Mouse (Mus musculus) neural tube, embryonic 15.5 days (tissue): Measurements from ENCODE around the gene Fgf10. TPM values are rescaled to one million over a fixed set of nuclear protein-coding genes. Genes with fewer than 3 reads are reported as not detected.

ENCODE experiments used
- ATAC-seq: fragments of 200-750 bp; cut with Nextera tagmentation; 2 replicates; pipeline ENCODE4 v1.8.0; 2017; ENCODE audit warnings: mild to moderate bottlenecking, moderate TSS enrichment, moderate library complexity; ENCODE audit not compliant: low FRiP score
- H3K27ac ChIP-seq: fragments of 300-500 bp; sonication (generic); replicated peaks from 2 replicates; pipeline ENCODE4 v1.5.1; 2015; ENCODE audit warnings: mild to moderate bottlenecking, inconsistent platforms
- H3K27me3 ChIP-seq: fragments of 300-500 bp; sonication (generic); replicated peaks from 2 replicates; pipeline ENCODE4 v1.6.1; 2015; ENCODE audit warnings: inconsistent platforms
- H3K36me3 ChIP-seq: fragments of 300-500 bp; sonication (generic); 2 replicates; pipeline ENCODE4 v1.6.1; 2015; ENCODE audit warnings: inconsistent platforms
- H3K4me1 ChIP-seq: fragments of 300-500 bp; sonication (generic); 2 replicates; pipeline ENCODE4 v1.6.1; 2015; ENCODE audit warnings: inconsistent platforms
- H3K4me2 ChIP-seq: fragments of 300-500 bp; sonication (generic); 2 replicates; pipeline ENCODE4 v1.6.1; 2015; ENCODE audit warnings: inconsistent platforms, mild to moderate bottlenecking, moderate library complexity
- H3K4me3 ChIP-seq: fragments of 300-500 bp; sonication (generic); replicated peaks from 2 replicates; pipeline ENCODE4 v1.5.1; 2015; ENCODE audit warnings: mild to moderate bottlenecking, inconsistent platforms
- H3K9ac ChIP-seq: fragments of 300-500 bp; sonication (generic); replicated peaks from 2 replicates; pipeline ENCODE4 v1.6.1; 2015; ENCODE audit warnings: mild to moderate bottlenecking, inconsistent platforms
- H3K9me3 ChIP-seq: fragments of 300-500 bp; sonication (generic); replicated peaks from 2 replicates; pipeline ENCODE4 v1.6.1; 2016; ENCODE audit warnings: inconsistent platforms
- WGBS: fragments of 180-500 bp; shearing (Covaris S2); methylation state at CpG from one replicate; pipeline ENCODE4 v1.1.7; 2015; ENCODE audit warnings: mixed read lengths; 5-methylcytosine and 5-hydroxymethylcytosine counted together
- polyA plus RNA-seq: library from polyadenylated mRNA; unstranded; fragments of >200 nt; fragmentation: Nextera tagmentation; extraction: Ambion mirVana; gene quantifications from 2 replicates; pipeline ENCODE4 v1.2.1, GENCODE M21; 2015

Fgf10 gene
- polyA plus RNA-seq, 1 experiment from 2014 or later, result 2.3 TPM

DNA sequence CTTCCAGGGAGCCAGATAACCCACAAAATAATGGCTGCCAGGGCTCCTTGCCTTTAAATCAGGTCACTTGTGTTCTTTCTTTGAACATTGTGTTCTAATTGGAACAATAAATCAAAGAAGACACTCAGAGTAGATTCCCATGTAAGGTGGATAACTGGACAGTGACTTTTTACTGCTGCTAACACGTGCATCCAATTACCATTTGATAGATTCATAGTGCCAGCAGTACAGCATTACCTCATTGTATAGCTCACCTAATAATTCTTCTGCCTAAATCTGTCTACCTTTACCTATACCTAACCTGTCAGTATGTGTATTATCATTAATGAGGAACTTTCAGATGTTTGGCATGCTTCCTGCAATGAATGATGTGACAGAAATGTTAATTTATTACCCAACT, 52.1 kb downstream of the Fgf10 start:
- H3K9ac ChIP-seq, result no peak overlapping the region
- ATAC-seq, result no peak
- H3K4me3 ChIP-seq, result no peak overlapping the region
- WGBS, result 27% methylated on average over 1 of the region's 1 CpGs
- H3K4me1 ChIP-seq, result no peaks in the 10 kb centered on the region
- H3K36me3 ChIP-seq, result no peaks in the 10 kb centered on the region
- H3K27ac ChIP-seq, result no peak overlapping the region
- H3K4me2 ChIP-seq, result no peak overlapping the region
- no peaks in the 10 kb centered on the region for H3K9me3 ChIP-seq
- H3K27me3 ChIP-seq, result no peaks in the 10 kb centered on the region; the same call in 1 of the 2 replicates

DNA sequence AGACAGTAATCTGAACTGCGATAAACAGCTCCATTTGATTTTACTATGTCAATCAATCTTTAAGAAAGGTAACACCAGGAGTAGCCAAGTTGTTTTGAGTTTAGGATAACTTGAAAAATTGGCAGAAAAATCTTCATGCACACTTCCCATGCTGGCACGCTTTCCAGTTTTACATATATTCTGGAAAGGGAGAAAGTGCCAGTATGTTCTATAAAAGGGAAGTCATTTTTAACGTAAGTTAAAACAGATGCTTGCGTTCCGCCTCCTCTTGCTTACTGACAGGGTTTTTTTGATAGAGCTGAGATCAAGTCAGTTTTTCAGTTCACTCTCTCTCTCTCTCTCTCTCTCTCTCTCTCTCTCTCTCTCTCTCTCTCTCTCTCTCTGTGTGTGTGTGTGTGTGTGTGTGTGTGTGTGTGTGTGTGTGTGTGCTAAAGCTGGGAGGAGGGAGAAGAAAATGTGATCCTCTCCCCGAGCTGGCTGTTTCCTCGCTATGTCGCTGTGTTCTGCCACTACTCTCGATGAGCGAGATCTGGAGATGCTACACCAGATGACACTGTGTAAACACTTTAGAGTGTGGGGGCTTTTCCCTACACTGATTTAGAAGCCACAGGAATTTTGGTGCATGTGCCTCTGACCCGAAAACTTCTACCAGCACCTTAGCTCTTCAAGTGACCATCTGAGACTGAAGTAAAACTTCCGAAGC, 62.4 kb downstream of the Fgf10 start:
- no peaks in the 10 kb centered on the region for H3K27me3 ChIP-seq
- H3K4me3 ChIP-seq, result no peak overlapping the region
- H3K9me3 ChIP-seq, result no peaks in the 10 kb centered on the region
- WGBS, result 84% methylated on average over 12 of the region's 12 CpGs
- H3K36me3 ChIP-seq, result no peaks in the 10 kb centered on the region
- no peaks in the 10 kb centered on the region for H3K4me1 ChIP-seq
- no peak overlapping the region for H3K4me2 ChIP-seq
- H3K27ac ChIP-seq, result no peak overlapping the region
- no peak for ATAC-seq
- no peak overlapping the region for H3K9ac ChIP-seq

DNA sequence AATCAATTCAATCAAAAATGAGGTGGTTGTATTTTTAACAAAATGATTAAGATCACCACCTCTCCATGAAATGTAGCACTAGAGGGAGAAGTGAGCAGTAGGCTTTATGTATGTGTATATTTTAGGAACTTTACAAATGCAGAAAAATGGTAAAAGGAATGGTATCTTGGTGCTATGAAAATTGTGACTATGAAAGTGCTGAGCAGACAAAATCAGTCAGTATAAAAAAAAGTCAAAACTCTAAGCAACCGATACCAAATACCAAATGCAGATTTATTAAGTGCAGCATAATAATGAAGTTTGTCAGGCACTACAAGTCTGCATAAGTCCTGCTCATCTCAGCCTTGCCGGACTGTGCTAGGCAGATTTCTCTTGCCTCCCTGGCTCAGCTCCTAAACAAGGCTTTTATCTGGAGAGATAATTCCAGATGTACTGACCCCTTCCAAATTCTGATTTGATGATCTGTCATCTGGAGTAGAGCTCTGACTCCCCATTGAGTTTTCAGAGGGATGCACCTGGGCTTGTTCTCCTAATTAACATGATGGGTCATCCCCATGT, 70.3 kb downstream of the Fgf10 start:
- Histone ChIP-seq H3K9ac (no peak overlapping the region), H3K27ac (no peak overlapping the region), H3K9me3 (no peaks in the 10 kb centered on the region), H3K4me1 (no peaks in the 10 kb centered on the region), H3K36me3 (no peaks in the 10 kb centered on the region), H3K4me2 (no peak overlapping the region), H3K4me3 (no peak overlapping the region), H3K27me3 (no peaks in the 10 kb centered on the region)
- no peak for ATAC-seq
- WGBS, result 87% methylated on average over 2 of the region's 2 CpGs

DNA sequence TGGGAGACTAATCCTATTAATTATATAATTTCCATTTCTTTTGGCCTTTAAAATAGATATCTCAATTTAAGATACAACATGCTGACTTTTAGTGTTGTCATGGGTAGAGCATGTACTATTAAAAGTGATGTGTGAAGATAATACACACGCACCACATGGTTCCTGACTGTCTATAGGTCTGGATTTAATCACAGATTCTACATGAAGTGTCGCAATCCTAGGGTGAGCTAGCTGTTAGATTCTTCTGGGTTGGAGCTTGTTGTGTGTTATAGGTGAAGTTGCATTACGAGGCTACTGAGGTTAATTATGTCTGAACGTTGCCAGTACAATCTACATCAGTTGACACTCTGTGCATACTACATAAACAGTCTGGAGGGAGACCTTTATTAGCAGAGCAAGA, 73.2 kb downstream of the Fgf10 start:
- Histone ChIP-seq H3K9ac (no peak overlapping the region), H3K27ac (no peak overlapping the region), H3K9me3 (no peaks in the 10 kb centered on the region), H3K4me1 (no peaks in the 10 kb centered on the region), H3K27me3 (no peaks in the 10 kb centered on the region), H3K36me3 (no peaks in the 10 kb centered on the region), H3K4me2 (no peak overlapping the region), H3K4me3 (no peak overlapping the region)
- WGBS, result 80% methylated on average over 4 of the region's 4 CpGs
- ATAC-seq, result no peak

DNA sequence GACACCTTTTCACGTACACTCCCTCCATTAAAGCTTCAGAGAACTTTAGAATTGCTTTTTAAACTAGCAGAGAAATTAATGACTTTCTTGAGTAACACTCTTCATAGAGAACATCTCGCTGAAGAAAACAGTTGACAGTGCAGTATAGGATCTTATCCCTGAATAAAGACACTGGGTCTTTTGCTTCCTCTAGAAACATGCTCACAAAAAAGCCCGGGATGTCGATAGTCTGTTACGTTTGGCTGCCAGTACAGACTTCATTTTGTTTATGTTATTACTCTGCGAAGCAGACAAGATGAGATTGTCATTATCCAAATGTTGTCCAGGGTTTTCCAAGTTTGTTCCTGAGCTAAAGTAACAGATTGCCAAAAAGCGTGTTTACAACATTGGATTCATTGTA, 75.2 kb downstream of the Fgf10 start:
- Histone ChIP-seq H3K4me3 (no peak overlapping the region), H3K9ac (no peak overlapping the region), H3K4me2 (no peak overlapping the region), H3K27ac (no peak overlapping the region), H3K27me3 (no peaks in the 10 kb centered on the region), H3K9me3 (no peaks in the 10 kb centered on the region), H3K4me1 (no peaks in the 10 kb centered on the region), H3K36me3 (no peaks in the 10 kb centered on the region)
- 86% methylated on average over 7 of the region's 7 CpGs for WGBS
- ATAC-seq, result no peak

DNA sequence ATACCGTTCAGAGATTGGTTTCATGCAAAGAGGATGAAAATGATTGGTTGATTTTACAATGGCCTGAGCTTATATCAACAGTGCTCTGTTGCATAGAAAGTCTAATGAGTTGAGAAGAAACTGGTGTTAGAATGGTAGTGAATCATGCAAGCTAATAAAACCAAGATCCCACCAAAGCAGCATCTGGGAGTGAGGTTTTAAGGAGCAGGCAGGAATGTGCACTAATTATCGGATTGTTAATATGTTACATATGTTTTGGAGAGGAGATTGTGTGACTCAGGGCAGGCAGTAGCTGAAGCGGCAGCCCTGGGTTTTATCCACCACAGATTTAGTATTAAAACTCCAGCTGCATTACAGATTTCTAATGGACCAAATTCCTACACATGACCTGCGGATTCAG, 76.8 kb downstream of the Fgf10 start:
- no peak overlapping the region for H3K27ac ChIP-seq
- no peak overlapping the region for H3K4me2 ChIP-seq
- no peaks in the 10 kb centered on the region for H3K27me3 ChIP-seq
- ATAC-seq, result no peak
- no peak overlapping the region for H3K9ac ChIP-seq
- H3K4me1 ChIP-seq, result no peaks in the 10 kb centered on the region
- no peaks in the 10 kb centered on the region for H3K36me3 ChIP-seq
- H3K9me3 ChIP-seq, result no peaks in the 10 kb centered on the region
- WGBS, result 86% methylated on average over 4 of the region's 4 CpGs
- H3K4me3 ChIP-seq, result no peak overlapping the region

DNA sequence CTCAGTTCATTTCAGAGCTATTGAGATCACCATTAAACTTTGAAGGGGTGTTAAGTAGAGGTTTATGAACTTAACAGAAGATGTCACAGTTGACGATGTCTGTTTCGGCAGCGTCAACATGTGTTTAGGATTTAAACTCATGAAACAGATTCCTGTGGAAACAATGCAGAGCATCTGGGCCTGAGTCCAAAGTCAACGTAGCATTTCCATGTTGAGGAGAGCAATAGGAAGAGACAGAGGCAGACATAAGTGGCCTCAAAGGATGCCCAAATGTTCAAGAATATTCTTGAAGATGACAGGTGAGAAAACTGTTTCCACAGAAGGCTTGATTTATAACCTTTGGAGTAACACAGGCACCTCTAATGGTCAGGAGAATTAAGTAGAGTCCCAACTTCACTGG, 84.4 kb downstream of the Fgf10 start:
- Histone ChIP-seq H3K4me3 (no peak overlapping the region), H3K36me3 (no peaks in the 10 kb centered on the region), H3K27ac (no peak overlapping the region), H3K4me2 (no peak overlapping the region), H3K9ac (no peak overlapping the region), H3K27me3 (no peaks in the 10 kb centered on the region), H3K9me3 (no peaks in the 10 kb centered on the region), H3K4me1 (no peaks in the 10 kb centered on the region)
- ATAC-seq, result no peak
- 87% methylated on average over 4 of the region's 4 CpGs for WGBS

DNA sequence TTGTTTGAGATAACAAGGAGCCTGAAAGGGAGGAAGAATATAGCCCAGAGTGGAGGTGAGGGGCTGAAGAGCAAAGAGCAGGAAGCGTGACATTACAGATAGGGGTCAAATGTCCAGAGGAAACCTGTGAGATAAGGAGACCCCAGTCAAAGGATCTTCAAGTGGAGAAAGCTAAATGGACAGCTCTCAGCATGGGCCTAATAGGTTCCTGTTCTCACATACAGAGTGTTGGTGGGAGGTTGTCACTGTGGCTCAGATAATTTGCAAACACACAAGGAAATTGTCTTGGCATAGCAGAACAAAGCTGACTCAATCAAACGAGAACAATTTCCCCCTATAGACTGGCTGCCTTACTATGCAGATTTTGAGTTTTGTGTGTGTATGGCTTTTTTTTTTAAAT, 89.4 kb downstream of the Fgf10 start:
- WGBS, result 21% methylated on average over 2 of the region's 2 CpGs
- no peak overlapping the region for H3K27ac ChIP-seq
- no peaks in the 10 kb centered on the region for H3K9me3 ChIP-seq
- no peak overlapping the region for H3K4me2 ChIP-seq
- H3K4me3 ChIP-seq, result no peak overlapping the region
- ATAC-seq, result no peak
- H3K9ac ChIP-seq, result no peak overlapping the region
- no peaks in the 10 kb centered on the region for H3K27me3 ChIP-seq
- H3K36me3 ChIP-seq, result no peaks in the 10 kb centered on the region
- H3K4me1 ChIP-seq, result no peaks in the 10 kb centered on the region

DNA sequence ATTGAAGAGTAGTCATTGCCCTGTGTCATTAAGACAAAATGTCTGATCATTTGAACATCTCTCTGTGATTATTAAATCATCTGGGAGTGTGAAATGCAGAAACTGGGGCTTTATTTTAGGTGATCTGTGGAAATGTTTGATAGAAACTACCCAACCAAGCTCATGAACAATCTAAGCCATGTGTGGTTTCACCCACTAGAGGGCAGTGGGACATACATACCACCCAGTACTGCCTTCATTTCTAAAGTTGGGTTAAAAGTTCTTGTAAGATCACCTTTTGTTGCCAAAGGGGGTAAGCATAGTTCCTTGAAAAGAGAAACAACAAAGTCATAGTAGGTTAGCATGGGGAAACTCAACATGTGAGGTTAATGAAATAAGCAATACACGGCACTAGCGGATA, 93.4 kb downstream of the Fgf10 start:
- Histone ChIP-seq H3K9ac (no peak overlapping the region), H3K4me2 (no peak overlapping the region), H3K27ac (no peak overlapping the region), H3K9me3 (no peaks in the 10 kb centered on the region), H3K36me3 (no peaks in the 10 kb centered on the region), H3K4me1 (no peaks in the 10 kb centered on the region), H3K27me3 (no peaks in the 10 kb centered on the region), H3K4me3 (no peak overlapping the region)
- no peak for ATAC-seq
- WGBS, result 99% methylated on average over 2 of the region's 2 CpGs

DNA sequence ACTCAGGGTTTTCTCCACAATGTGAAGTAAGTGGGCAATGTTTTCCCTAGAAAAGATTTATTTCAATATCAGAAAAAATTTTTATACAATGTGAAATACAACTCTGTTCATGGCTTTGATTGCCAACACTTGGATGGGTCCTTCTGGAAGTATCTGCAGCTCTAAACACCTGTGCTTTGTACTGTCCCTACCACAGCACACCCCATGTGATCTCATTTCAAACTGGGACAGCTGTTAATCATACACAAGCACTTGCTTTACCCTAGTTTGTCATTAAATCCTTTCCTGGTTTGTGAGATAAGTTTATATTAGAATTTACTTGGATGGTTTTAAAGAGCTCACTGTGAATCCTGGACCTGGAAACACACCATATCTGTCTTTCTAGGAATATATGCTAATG, 102.6 kb downstream of the Fgf10 start:
- no peaks in the 10 kb centered on the region for H3K27me3 ChIP-seq
- H3K4me1 ChIP-seq, result no peaks in the 10 kb centered on the region
- H3K27ac ChIP-seq, result no peak overlapping the region
- H3K36me3 ChIP-seq, result no peaks in the 10 kb centered on the region
- H3K9ac ChIP-seq, result no peak overlapping the region
- H3K4me2 ChIP-seq, result no peak overlapping the region
- H3K4me3 ChIP-seq, result no peak overlapping the region
- no peaks in the 10 kb centered on the region for H3K9me3 ChIP-seq
- no peak for ATAC-seq

DNA sequence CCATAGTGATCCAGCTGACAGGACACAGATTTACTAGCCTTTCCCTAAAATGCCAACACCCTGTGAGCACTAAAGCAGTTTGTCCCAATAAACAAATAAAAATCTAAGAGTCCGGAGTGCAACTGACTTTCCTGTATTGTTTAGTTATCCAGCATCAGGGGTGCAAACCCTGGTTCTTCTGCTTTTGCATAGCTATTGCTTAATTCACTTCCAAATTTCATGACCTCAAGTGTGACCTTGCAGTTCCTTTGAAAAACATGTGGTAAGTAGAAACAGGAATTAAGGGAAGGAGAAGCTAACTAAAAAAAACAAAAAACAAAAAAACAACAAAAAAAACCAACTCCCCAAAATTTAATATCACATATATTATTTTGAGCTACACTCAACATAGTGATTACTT, 105.6 kb downstream of the Fgf10 start:
- Histone ChIP-seq H3K27ac (no peak overlapping the region), H3K4me2 (no peak overlapping the region), H3K4me3 (no peak overlapping the region), H3K9ac (no peak overlapping the region), H3K9me3 (no peaks in the 10 kb centered on the region), H3K27me3 (no peaks in the 10 kb centered on the region), H3K36me3 (no peaks in the 10 kb centered on the region), H3K4me1 (no peaks in the 10 kb centered on the region)
- WGBS, result 24% methylated on average over 1 of the region's 1 CpGs
- ATAC-seq, result no peak

DNA sequence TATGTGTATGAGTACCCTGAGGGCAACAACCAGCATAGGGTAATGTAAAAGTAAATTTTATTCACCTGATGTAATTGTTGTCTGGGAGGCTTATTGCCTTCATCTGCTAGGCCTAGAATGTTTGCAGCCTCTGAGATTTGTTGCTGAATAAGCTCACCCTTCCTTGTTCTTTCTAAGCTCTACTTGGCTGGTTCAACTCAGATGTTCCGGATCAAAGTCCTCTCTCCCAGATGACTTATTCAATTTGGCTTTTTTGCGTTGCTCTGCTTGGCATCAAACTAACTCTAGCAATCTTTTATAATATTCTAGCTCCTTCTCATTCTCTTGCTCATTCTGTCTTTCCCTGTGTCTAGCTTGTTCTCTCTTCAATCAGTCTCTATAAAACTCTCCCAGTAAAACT, 109.6 kb downstream of the Fgf10 start:
- H3K4me3 ChIP-seq, result no peak overlapping the region
- no peaks in the 10 kb centered on the region for H3K4me1 ChIP-seq
- H3K9me3 ChIP-seq, result no peaks in the 10 kb centered on the region
- no peak overlapping the region for H3K4me2 ChIP-seq
- H3K9ac ChIP-seq, result no peak overlapping the region
- 88% methylated on average over 2 of the region's 2 CpGs for WGBS
- H3K27ac ChIP-seq, result no peak overlapping the region
- H3K36me3 ChIP-seq, result no peaks in the 10 kb centered on the region
- no peak for ATAC-seq
- no peaks in the 10 kb centered on the region for H3K27me3 ChIP-seq
